Mouse (Mus musculus): ENCODE results near the gene Olfr112. TPM values are rescaled to one million over a fixed set of nuclear protein-coding genes. Genes with fewer than 3 reads are reported as not detected.
"Not testable (repeated sequence)": the region's sequence is repeated elsewhere in the genome, so short reads cannot be mapped to it uniquely, and the experiment has no call there.

The Olfr112 gene
- polyA plus RNA-seq, 1 experiment = not detected

DNA sequence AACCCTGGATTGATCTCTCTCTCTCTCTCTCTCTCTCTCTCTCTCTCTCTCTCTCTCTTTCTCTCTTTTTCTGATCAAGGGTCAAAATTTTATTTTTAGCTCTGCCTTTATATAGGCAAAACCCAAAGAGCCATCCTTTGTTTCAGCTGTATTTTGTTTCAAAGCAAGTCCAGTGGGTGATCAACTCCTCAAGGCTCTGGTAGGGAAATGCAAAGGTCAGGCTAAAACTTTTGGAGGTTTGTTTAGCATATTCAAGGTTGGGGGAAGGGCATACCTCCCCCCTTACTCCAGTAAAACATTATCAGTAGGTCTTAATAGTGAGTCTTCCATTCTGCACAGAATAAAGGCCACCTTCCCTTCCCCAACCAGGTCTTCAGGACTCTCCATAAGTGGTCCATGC is 34.1 kb downstream of the Olfr112 start:
- no peaks in the 10 kb centered on the region for H3K36me3 ChIP-seq (ENCODE audit: control insufficient read depth, insufficient read depth, low read length)
- H3K27me3 ChIP-seq (ENCODE audit: control insufficient read depth, insufficient read depth, low read length) = no peaks in the 10 kb centered on the region
- no peak overlapping the region for H3K4me3 ChIP-seq (ENCODE audit: control insufficient read depth, insufficient read depth, low read length)
- TF ChIP-seq POLR2A (IDR thresholded peaks at IDR 0.05; ENCODE audit: control insufficient read depth, extremely low read depth, insufficient read depth, low read length, poor library complexity) (no peak), CTCF (IDR thresholded peaks at IDR 0.05; ENCODE audit: borderline replicate concordance, control insufficient read depth, extremely low read depth, insufficient read depth, low read length, poor library complexity) (no peak)
- DNase-seq = no peak
- H3K27ac ChIP-seq (ENCODE audit: control insufficient read depth, insufficient read depth, low read length) = no peak overlapping the region
- no peaks in the 10 kb centered on the region for H3K4me1 ChIP-seq (replicated peaks; ENCODE audit: control insufficient read depth, insufficient read depth, low read length)

DNA sequence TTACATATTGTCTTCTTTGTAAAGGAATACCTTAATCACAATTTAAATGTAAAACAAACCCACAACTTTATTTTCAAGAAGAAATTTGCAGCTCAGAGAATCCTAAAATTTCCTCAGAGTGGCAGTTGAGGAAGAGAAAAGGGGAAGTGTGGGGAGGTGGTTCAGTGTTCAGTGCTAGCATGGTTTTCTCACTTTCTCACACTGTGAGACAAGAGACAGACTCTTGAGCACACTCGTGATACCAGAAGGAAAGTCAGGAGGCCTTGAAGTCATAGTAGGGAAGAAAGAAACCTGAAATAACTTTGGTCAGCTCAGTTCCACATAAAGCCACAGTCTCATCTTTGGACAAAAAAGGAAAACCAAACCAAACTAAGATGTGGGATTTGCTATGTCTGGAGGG is 43.8 kb downstream of the Olfr112 start:
- H3K4me3 ChIP-seq (ENCODE audit: control insufficient read depth, insufficient read depth, low read length); H3K4me1 ChIP-seq (replicated peaks; ENCODE audit: control insufficient read depth, insufficient read depth, low read length); DNase-seq; H3K27ac ChIP-seq (ENCODE audit: control insufficient read depth, insufficient read depth, low read length); H3K27me3 ChIP-seq (ENCODE audit: control insufficient read depth, insufficient read depth, low read length); H3K36me3 ChIP-seq (ENCODE audit: control insufficient read depth, insufficient read depth, low read length): not testable (repeated sequence)
- WGBS = 8% methylated on average over 1 of the region's 1 CpGs

DNA sequence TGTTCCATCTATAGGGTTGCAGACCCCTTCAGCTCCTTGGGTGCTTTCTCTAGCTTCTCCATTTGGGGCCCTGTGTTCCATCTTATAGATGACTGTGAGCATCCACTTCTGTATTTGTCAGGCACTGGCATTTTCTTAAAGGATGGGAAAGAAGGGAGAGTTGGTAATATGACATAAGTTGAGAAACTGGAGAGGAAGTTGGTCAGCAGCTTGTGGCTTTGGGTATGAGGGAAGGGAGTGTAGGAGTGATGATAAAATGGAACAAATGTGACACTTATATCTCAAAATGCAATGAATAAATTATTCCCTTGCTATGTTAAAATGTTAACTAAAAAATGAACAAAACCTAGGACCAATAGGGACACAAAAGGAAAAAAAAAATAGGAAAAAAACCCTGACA is 44.6 kb downstream of the Olfr112 start:
- not testable (repeated sequence) for H3K4me3 ChIP-seq (ENCODE audit: control insufficient read depth, insufficient read depth, low read length); DNase-seq; H3K4me1 ChIP-seq (replicated peaks; ENCODE audit: control insufficient read depth, insufficient read depth, low read length)

More for the DNA sequence above, 44.6 kb downstream of the Olfr112 start:
- H3K27ac ChIP-seq (ENCODE audit: control insufficient read depth, insufficient read depth, low read length); H3K27me3 ChIP-seq (ENCODE audit: control insufficient read depth, insufficient read depth, low read length); H3K36me3 ChIP-seq (ENCODE audit: control insufficient read depth, insufficient read depth, low read length): not testable (repeated sequence)

Other genes with a start within 250 kb of the Olfr112 start
- gene Olfr103, start 229.8 kb downstream of the Olfr112 start, polyA plus RNA-seq (2012; rRNA removed) = not detected in 2 replicates
- gene Olfr104-ps, start 209.9 kb downstream of the Olfr112 start, polyA plus RNA-seq (2012; rRNA removed) = not detected in 2 replicates
- not detected in 2 replicates for gene Olfr105-ps, start 190.4 kb downstream of the Olfr112 start, polyA plus RNA-seq (2012; rRNA removed)
- not detected in 2 replicates for gene Olfr106-ps, start 179.1 kb downstream of the Olfr112 start, polyA plus RNA-seq (2012; rRNA removed)
- gene Olfr107, start 170.2 kb downstream of the Olfr112 start, polyA plus RNA-seq (2012; rRNA removed) = not detected in 2 replicates
- not detected in 2 replicates for gene Olfr108, start 124.0 kb downstream of the Olfr112 start, polyA plus RNA-seq (2012; rRNA removed)
- not detected in 2 replicates for gene Olfr109, start 110.5 kb downstream of the Olfr112 start, polyA plus RNA-seq (2012; rRNA removed)
- 20.8 and 24.8 TPM in 2 replicates for gene H2-M2, start 85.9 kb downstream of the Olfr112 start, polyA plus RNA-seq (2012; rRNA removed)
- gene Olfr110, start 77.0 kb downstream of the Olfr112 start, polyA plus RNA-seq (2012; rRNA removed) = 0.24 and 0.77 TPM in 2 replicates
- gene Olfr111, start 61.4 kb downstream of the Olfr112 start, polyA plus RNA-seq (2012; rRNA removed) = 2.5 and 3.4 TPM in 2 replicates
- gene Olfr113, start 8.2 kb upstream of the Olfr112 start, polyA plus RNA-seq (2012; rRNA removed) = not detected in 2 replicates
- not detected in 2 replicates for gene Olfr114, start 23.3 kb upstream of the Olfr112 start, polyA plus RNA-seq (2012; rRNA removed)
- gene Olfr115, start 57.7 kb upstream of the Olfr112 start, polyA plus RNA-seq (2012; rRNA removed) = not detected in 2 replicates
- gene Olfr116, start 57.7 kb upstream of the Olfr112 start, polyA plus RNA-seq (2012; rRNA removed) = not detected in 2 replicates
- not detected in 2 replicates for gene Olfr117, start 94.3 kb upstream of the Olfr112 start, polyA plus RNA-seq (2012; rRNA removed)
- not detected in 2 replicates for gene Olfr118, start 97.5 kb upstream of the Olfr112 start, polyA plus RNA-seq (2012; rRNA removed)
- not detected in 2 replicates for gene Olfr119, start 127.1 kb upstream of the Olfr112 start, polyA plus RNA-seq (2012; rRNA removed)
- gene Olfr120, start 152.4 kb upstream of the Olfr112 start, polyA plus RNA-seq (2012; rRNA removed) = not detected in 2 replicates
- not detected in 2 replicates for gene Olfr121, start 179.4 kb upstream of the Olfr112 start, polyA plus RNA-seq (2012; rRNA removed)
- gene Olfr122, start 199.2 kb upstream of the Olfr112 start, polyA plus RNA-seq (2012; rRNA removed) = not detected in 2 replicates
- not detected in 2 replicates for gene Olfr123, start 224.1 kb upstream of the Olfr112 start, polyA plus RNA-seq (2012; rRNA removed)
- gene Olfr124, start 230.4 kb upstream of the Olfr112 start, polyA plus RNA-seq (2012; rRNA removed) = not detected in 2 replicates